Mouse (Mus musculus) kidney, embryonic 14.5 days (tissue): ENCODE results near the gene Ets1. TPM values are rescaled to one million over a fixed set of nuclear protein-coding genes. Genes with fewer than 3 reads are reported as not detected.
A peak's percentile ranks its signal among the peaks of the same experiment; 100 is the strongest.

ENCODE experiments used
- ATAC-seq: fragments of 200-750 bp; cut with Nextera tagmentation; 2 replicates; pipeline ENCODE4 v1.8.0; 2017; ENCODE audit warnings: moderate number of reproducible peaks, mild to moderate bottlenecking, moderate TSS enrichment, moderate library complexity; ENCODE audit not compliant: low FRiP score, low TSS enrichment
- H3K27ac ChIP-seq: fragments of 300-500 bp; sonication (generic); 2 replicates; pipeline ENCODE4 v1.5.1; 2014; ENCODE audit warnings: low read depth, mild to moderate bottlenecking, low read length, moderate library complexity, mixed read lengths
- H3K27me3 ChIP-seq: fragments of 300-500 bp; sonication (generic); 2 replicates; pipeline ENCODE4 v1.6.1; 2014; ENCODE audit warnings: mild to moderate bottlenecking, low read length; ENCODE audit not compliant: control insufficient read depth, insufficient read depth
- H3K36me3 ChIP-seq: fragments of 300-500 bp; sonication (generic); 2 replicates; pipeline ENCODE4 v1.6.1; 2014; ENCODE audit warnings: low read length, mixed read lengths; ENCODE audit not compliant: control insufficient read depth, insufficient read depth
- H3K4me1 ChIP-seq: fragments of 300-500 bp; sonication (generic); 2 replicates; pipeline ENCODE4 v1.6.1; 2014; ENCODE audit warnings: low read length, mixed read lengths; ENCODE audit not compliant: control insufficient read depth, insufficient read depth
- H3K4me2 ChIP-seq: fragments of 300-500 bp; sonication (generic); replicated peaks from 2 replicates; pipeline ENCODE4 v1.6.1; 2014; ENCODE audit warnings: low read depth, mild to moderate bottlenecking, low read length
- H3K4me3 ChIP-seq: fragments of 300-500 bp; sonication (generic); 2 replicates; pipeline ENCODE4 v1.5.1; 2014; ENCODE audit warnings: mild to moderate bottlenecking, low read length
- H3K9ac ChIP-seq: fragments of 300-500 bp; sonication (generic); 2 replicates; pipeline ENCODE4 v1.6.1; 2014; ENCODE audit warnings: low read depth, mild to moderate bottlenecking, low read length, moderate library complexity
- H3K9me3 ChIP-seq: fragments of 300-500 bp; sonication (generic); 2 replicates; pipeline ENCODE4 v1.6.1; 2016; ENCODE audit warnings: low read length; ENCODE audit not compliant: control insufficient read depth
- WGBS: fragments of 180-500 bp; shearing (Covaris S2); extraction: QIAGEN DNeasy Blood & Tissue Kit; methylation state at CpG from one replicate; pipeline ENCODE4 v1.1.7; 2014; 5-methylcytosine and 5-hydroxymethylcytosine counted together
- polyA plus RNA-seq: library from polyadenylated mRNA; unstranded; fragments of >200 nt; fragmentation: Nextera tagmentation; extraction: Ambion mirVana; gene quantifications from 2 replicates; pipeline ENCODE4 v1.2.1, GENCODE M21; 2014

Gene Ets1
- polyA plus RNA-seq, 1 experiment from 2014 or later = 58.0 TPM

- ATAC-seq = peak; percentile 51; the same call in 1 of the 2 replicates
- no peak overlapping the region for H3K4me3 ChIP-seq
- no peak overlapping the region for H3K4me2 ChIP-seq
- no peaks in the 10 kb centered on the region for H3K27me3 ChIP-seq
- H3K9me3 ChIP-seq = no peaks in the 10 kb centered on the region
- H3K9ac ChIP-seq = no peak overlapping the region
- H3K36me3 ChIP-seq = no peaks in the 10 kb centered on the region
- peaks cover 25% of the 10 kb centered on the region for H3K4me1 ChIP-seq
- H3K27ac ChIP-seq = no peak overlapping the region
- 51% methylated on average over 4 of the region's 4 CpGs for WGBS
These were observed 42.2 kb downstream of the Ets1 start for GRCm38 (mm10) chr9:32678120-32678757.

DNA sequence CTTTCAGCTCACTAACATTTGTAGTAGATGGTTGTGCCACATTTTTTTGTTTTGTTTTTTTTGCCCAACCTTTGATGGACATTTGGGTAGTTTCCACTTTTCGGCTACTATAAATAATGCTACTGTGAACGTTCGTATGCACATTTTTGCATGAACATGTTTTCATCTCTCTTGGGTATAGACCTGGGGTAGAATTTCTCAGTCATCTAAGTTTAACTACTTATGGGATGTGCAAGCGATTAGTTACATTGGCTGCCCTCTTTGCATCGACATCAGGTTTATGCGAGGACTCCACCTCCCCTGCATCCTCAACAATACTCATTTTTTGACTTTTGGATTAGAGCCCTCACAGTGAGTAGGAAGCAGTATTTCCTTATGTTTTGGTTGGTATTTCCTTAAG is 43.5 kb downstream of the Ets1 start:
- no peak overlapping the region for H3K27ac ChIP-seq
- H3K9ac ChIP-seq = no peak overlapping the region
- H3K36me3 ChIP-seq = no peaks in the 10 kb centered on the region
- no peak overlapping the region for H3K4me3 ChIP-seq
- no peaks in the 10 kb centered on the region for H3K9me3 ChIP-seq
- H3K4me2 ChIP-seq = no peak overlapping the region
- no peak for ATAC-seq
- H3K27me3 ChIP-seq = no peaks in the 10 kb centered on the region
- peaks cover 21% of the 10 kb centered on the region for H3K4me1 ChIP-seq
- WGBS = 83% methylated on average over 6 of the region's 6 CpGs

DNA sequence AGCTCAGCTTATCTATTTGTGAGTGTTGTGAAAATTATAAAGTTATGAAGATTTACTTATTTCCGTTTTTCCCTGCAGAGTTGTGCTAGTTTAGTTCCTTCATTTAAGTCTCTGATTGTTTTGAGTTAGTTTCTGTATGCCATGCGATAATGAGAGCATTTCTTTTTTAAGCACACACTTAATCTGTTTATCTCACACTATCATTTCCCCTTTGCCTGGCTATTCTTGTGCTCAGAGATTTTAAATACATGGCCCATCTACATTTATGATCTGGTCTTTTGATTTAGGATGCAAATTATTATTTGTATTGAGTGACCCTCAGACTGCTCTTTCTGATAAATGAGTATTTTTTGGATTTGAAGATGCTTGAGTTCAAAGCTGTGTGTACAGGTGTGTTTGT is 44.2 kb downstream of the Ets1 start:
- Histone ChIP-seq H3K4me3 (no peak overlapping the region), H3K27ac (no peak overlapping the region), H3K4me1 (peaks cover 16% of the 10 kb centered on the region), H3K4me2 (no peak overlapping the region), H3K9me3 (no peaks in the 10 kb centered on the region), H3K9ac (no peak overlapping the region), H3K27me3 (no peaks in the 10 kb centered on the region), H3K36me3 (no peaks in the 10 kb centered on the region)
- no peak for ATAC-seq
- WGBS = 89% methylated on average over 2 of the region's 2 CpGs

DNA sequence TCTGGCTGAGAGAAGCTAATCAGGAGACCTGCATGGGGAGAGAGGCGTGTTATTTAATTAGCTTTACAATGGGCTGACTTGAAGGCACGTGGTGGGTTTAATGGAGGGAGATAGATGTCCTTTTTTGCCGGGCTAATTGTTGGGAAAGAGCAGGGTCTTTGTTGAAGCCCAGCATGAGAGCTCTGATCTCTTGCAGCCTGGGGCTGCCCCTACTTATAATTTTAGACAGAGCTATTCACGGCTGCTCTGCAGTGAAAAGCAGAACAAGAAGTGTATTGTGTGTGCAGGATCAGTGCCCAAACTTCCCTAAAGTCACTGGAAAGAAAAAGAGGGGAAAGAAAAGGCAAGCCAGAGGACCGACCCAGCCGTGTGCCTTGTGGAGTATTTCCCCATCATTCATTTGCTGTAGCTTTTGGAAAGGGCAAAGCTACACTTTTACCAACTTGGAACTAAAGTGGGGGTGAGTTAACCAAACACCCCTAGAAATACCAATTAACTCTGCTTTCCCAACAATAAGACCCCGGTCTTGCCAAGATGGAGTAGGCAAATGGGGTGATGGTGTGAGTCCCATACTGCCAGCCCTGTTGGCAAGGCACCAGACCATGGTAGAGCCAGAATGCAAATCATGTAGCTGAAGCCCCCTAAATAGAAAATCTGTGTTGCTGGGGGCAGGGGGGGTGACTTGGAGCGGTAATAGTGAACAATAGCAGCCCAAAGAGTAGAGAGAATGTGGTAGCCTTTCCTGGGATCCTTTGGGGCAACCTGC is 50.0 kb downstream of the Ets1 start:
- Histone ChIP-seq H3K27ac (no peak overlapping the region), H3K27me3 (no peaks in the 10 kb centered on the region), H3K36me3 (no peaks in the 10 kb centered on the region), H3K4me1 (no peaks in the 10 kb centered on the region), H3K9me3 (no peaks in the 10 kb centered on the region), H3K9ac (no peak overlapping the region), H3K4me3 (no peak overlapping the region), H3K4me2 (no peak overlapping the region)
- ATAC-seq = no peak
- 36% methylated on average over 8 of the region's 8 CpGs for WGBS

DNA sequence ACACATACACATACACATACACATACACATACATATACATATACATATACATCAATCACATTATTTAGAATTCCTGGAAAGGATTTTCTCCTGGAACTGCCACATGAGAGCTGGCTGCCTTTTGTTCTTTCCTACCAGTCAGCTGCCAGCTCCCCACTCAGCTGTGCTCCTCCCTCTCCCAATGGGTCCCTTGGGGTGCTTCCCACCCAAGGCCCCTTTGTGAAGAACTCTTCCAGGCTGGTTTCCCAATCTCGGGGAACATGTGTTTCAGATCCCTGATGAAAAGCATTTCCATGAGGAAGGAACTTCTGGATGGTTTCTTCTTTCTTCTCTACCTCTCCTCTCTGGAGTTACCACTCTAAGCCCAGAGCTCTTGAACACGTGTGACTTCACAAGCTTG is 52.3 kb downstream of the Ets1 start:
- no peak for ATAC-seq
- Histone ChIP-seq H3K9ac (no peak overlapping the region), H3K27ac (no peak overlapping the region), H3K4me1 (no peaks in the 10 kb centered on the region), H3K36me3 (no peaks in the 10 kb centered on the region), H3K9me3 (no peaks in the 10 kb centered on the region), H3K4me3 (no peak overlapping the region), H3K4me2 (no peak overlapping the region), H3K27me3 (no peaks in the 10 kb centered on the region)
- WGBS = 66% methylated on average over 2 of the region's 2 CpGs

DNA sequence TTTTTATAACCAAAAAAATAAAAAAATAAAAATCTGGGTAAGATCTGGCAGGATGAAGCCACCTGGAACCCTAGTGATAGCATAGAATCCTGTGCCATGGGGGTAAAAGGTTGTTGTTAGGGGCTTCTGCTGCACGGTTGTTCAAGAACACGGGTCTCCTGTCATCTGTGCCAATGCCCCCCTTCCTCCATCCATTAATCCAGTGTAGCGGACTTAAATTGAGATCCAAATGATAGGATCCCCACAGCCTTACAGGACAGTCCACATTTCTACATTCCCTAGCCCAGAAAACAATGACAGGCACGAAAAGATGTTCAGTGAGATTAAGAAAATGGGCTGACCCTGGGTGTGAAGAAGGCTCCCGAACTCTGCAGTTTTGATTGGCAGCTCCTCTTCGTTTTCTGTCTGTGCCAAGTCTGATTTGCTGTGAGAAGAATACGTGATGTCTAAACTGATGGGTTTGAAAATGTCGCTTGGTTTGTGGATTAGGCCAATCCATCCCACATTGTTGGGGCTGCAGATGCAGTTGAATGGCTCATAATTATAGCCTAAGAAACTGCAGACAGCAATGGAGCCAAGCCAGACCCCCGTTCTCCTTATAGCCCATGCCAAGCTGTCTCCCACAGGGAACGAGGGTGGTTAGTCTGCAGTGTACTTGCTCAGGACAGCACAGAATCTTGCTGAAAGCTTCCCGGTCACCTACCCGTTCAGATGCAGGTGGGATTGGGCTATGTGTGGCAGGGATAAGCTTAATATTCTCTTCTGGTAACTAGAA is 55.3 kb downstream of the Ets1 start:
- H3K4me2 ChIP-seq = no peak overlapping the region
- H3K9ac ChIP-seq = no peak overlapping the region
- no peaks in the 10 kb centered on the region for H3K9me3 ChIP-seq
- no peak for ATAC-seq
- H3K36me3 ChIP-seq = no peaks in the 10 kb centered on the region
- H3K27me3 ChIP-seq = no peaks in the 10 kb centered on the region
- 81% methylated on average over 12 of the region's 12 CpGs for WGBS
- H3K4me3 ChIP-seq = no peak overlapping the region
- peaks cover 4% of the 10 kb centered on the region; the same call in 1 of the 2 replicates for H3K4me1 ChIP-seq
- H3K27ac ChIP-seq = no peak overlapping the region

- Histone ChIP-seq H3K9ac (no peak overlapping the region), H3K9me3 (no peaks in the 10 kb centered on the region), H3K4me1 (peaks cover 4% of the 10 kb centered on the region; the same call in 1 of the 2 replicates), H3K4me3 (no peak overlapping the region), H3K27me3 (no peaks in the 10 kb centered on the region), H3K4me2 (no peak overlapping the region), H3K36me3 (no peaks in the 10 kb centered on the region), H3K27ac (no peak overlapping the region)
- ATAC-seq = no peak
- WGBS = 75% methylated on average over 2 of the region's 2 CpGs
These were observed 56.9 kb downstream of the Ets1 start for GRCm38 (mm10) chr9:32692944-32693343.

- no peak overlapping the region for H3K4me3 ChIP-seq
- 81% methylated on average over 3 of the region's 3 CpGs for WGBS
These were observed 57.4 kb downstream of the Ets1 start for GRCm38 (mm10) chr9:32693411-32693810.

More at GRCm38 (mm10) chr9:32693411-32693810, 57.4 kb downstream of the Ets1 start:
- Histone ChIP-seq H3K4me1 (peaks cover 4% of the 10 kb centered on the region; the same call in 1 of the 2 replicates), H3K27ac (no peak overlapping the region), H3K27me3 (no peaks in the 10 kb centered on the region), H3K9ac (no peak overlapping the region), H3K9me3 (no peaks in the 10 kb centered on the region), H3K4me2 (no peak overlapping the region), H3K36me3 (no peaks in the 10 kb centered on the region)
- ATAC-seq = no peak
